Mouse (Mus musculus) liver, embryonic 14.5 days (tissue): ENCODE measurements around the gene Kctd13. TPM values are rescaled to one million over a fixed set of nuclear protein-coding genes. Genes with fewer than 3 reads are reported as not detected.

ENCODE experiments used
- ATAC-seq: fragments of 200-750 bp; cut with Nextera tagmentation; 2 replicates; pipeline ENCODE4 v1.8.0; 2017; ENCODE audit warnings: moderate number of reproducible peaks, mild to moderate bottlenecking, moderate library complexity; ENCODE audit not compliant: insufficient read depth
- DNase-seq, 3 experiments: peaks; one replicate each; pipeline ENCODE4 v3.0.0-alpha.2; 2012 to 2013; ENCODE audit warnings: low read depth in 3 of 3, low spot score in 3 of 3
- H3K27ac ChIP-seq: fragments of 300-500 bp; sonication (generic); 2 replicates; pipeline ENCODE4 v1.5.1; 2014; ENCODE audit warnings: moderate library complexity, mild to moderate bottlenecking, control low read depth, inconsistent platforms
- H3K27me3 ChIP-seq: fragments of 300-500 bp; sonication (generic); 2 replicates; pipeline ENCODE4 v1.6.1; 2014; ENCODE audit warnings: mild to moderate bottlenecking, low read length, moderate library complexity; ENCODE audit not compliant: control insufficient read depth, insufficient read depth
- H3K36me3 ChIP-seq: fragments of 300-500 bp; sonication (generic); replicated peaks from 2 replicates; pipeline ENCODE4 v1.6.1; 2014; ENCODE audit warnings: low read depth; ENCODE audit not compliant: control insufficient read depth, insufficient read depth
- H3K4me1 ChIP-seq, 2 experiments: fragments of 200-500 bp in 1 of 2; fragments of 300-500 bp in 1 of 2; sonication (generic) in 1 of 2; replicated peaks; 2 replicates each; pipeline ENCODE4 v1.6.1; 2012 to 2014; ENCODE audit warnings: antibody characterized with exemption in 1 of 2, inconsistent platforms in 1 of 2, low read length in 1 of 2; ENCODE audit not compliant: control insufficient read depth in 2 of 2, insufficient read depth in 2 of 2
- H3K4me2 ChIP-seq: fragments of 300-500 bp; sonication (generic); 2 replicates; pipeline ENCODE4 v1.6.1; 2014; ENCODE audit warnings: low read depth, mild to moderate bottlenecking, control low read depth, moderate library complexity
- H3K4me3 ChIP-seq, 2 experiments: fragments of 200-500 bp in 1 of 2; fragments of 300-500 bp in 1 of 2; sonication (generic) in 1 of 2; 2 replicates each; pipeline ENCODE4 v1.5.1; 2012 to 2014; ENCODE audit warnings: low read depth in 2 of 2, low read length in 2 of 2, mild to moderate bottlenecking in 2 of 2, control low read depth in 1 of 2, inconsistent platforms in 1 of 2, moderate library complexity in 1 of 2; ENCODE audit not compliant: insufficient read depth in 1 of 2
- H3K9ac ChIP-seq: fragments of 300-500 bp; sonication (generic); replicated peaks from 2 replicates; pipeline ENCODE4 v1.6.1; 2014; ENCODE audit warnings: mild to moderate bottlenecking, control low read depth, moderate library complexity
- H3K9me3 ChIP-seq: fragments of 300-500 bp; sonication (generic); 2 replicates; pipeline ENCODE4 v1.6.1; 2016; ENCODE audit warnings: low read length, mixed read lengths; ENCODE audit not compliant: control insufficient read depth
- CTCF ChIP-seq: IDR thresholded peaks from 2 replicates; pipeline ENCODE4 v1.5.1; 2016; ENCODE audit warnings: antibody characterized with exemption, low read depth, control low read depth
- EP300 ChIP-seq: IDR thresholded peaks from 2 replicates; pipeline ENCODE4 v1.6.1; 2016; ENCODE audit warnings: antibody characterized with exemption, low read depth
- WGBS: fragments of 180-500 bp; shearing (Covaris S2); extraction: QIAGEN DNeasy Blood & Tissue Kit; methylation state at CpG from one replicate; pipeline ENCODE4 v1.1.7; 2014; ENCODE audit not compliant: insufficient replicate concordance; 5-methylcytosine and 5-hydroxymethylcytosine counted together
- polyA plus RNA-seq, 2 experiments: library from polyadenylated mRNA; depleted of rRNA in 1 of 2; stranded (reverse) in 1 of 2; unstranded in 1 of 2; fragments of >200 nt; fragmentation: Nextera tagmentation in 1 of 2; extraction: Ambion mirVana in 1 of 2; gene quantifications; 2 replicates each; pipeline versions ENCODE4 v1.2.1 to v1.2.3; 2012 to 2014

Gene Kctd13
- polyA plus RNA-seq, 2 experiments, result 3.0 to 4.3 TPM

- H3K27me3 ChIP-seq, result no peaks in the 10 kb centered on the region; the same call in 1 of the 2 replicates
- ATAC-seq, result no peak
- H3K36me3 ChIP-seq, result no peaks in the 10 kb centered on the region
- no peak overlapping the region for H3K4me2 ChIP-seq
- no peaks in the 10 kb centered on the region for H3K9me3 ChIP-seq
- no peaks in the 10 kb centered on the region for H3K4me1 ChIP-seq
- H3K4me3 ChIP-seq, result no peak overlapping the region
- TF ChIP-seq EP300, result no peak
- no peak for TF ChIP-seq CTCF
- 78% methylated on average over 5 of the region's 5 CpGs for WGBS
- no peak overlapping the region for H3K9ac ChIP-seq
- H3K27ac ChIP-seq, result no peak overlapping the region
- DNase-seq, result no peak
These were observed 32.4 kb downstream of the Kctd13 start for GRCm38 (mm10) chr7:126961095-126961494.

- no peak overlapping the region for H3K4me2 ChIP-seq
- no peaks in the 10 kb centered on the region for H3K9me3 ChIP-seq
- H3K9ac ChIP-seq, result no peak overlapping the region
- no peak for TF ChIP-seq CTCF
- no peak for TF ChIP-seq EP300
- ATAC-seq, result no peak
- no peak for DNase-seq
- H3K27me3 ChIP-seq, result no peaks in the 10 kb centered on the region; the same call in 1 of the 2 replicates
- no peak overlapping the region for H3K27ac ChIP-seq
- H3K36me3 ChIP-seq, result no peaks in the 10 kb centered on the region
- 70% methylated on average over 4 of the region's 4 CpGs for WGBS
- H3K4me3 ChIP-seq, result no peak overlapping the region
- H3K4me1 ChIP-seq, result no peaks in the 10 kb centered on the region
These were observed 33.3 kb downstream of the Kctd13 start for GRCm38 (mm10) chr7:126961965-126962364.

GRCm38 (mm10) chr7:126963548-126964286 lies 35.0 kb downstream of the Kctd13 start:
- Histone ChIP-seq H3K9me3 (no peaks in the 10 kb centered on the region), H3K27ac (no peak overlapping the region), H3K4me3 (no peak overlapping the region), H3K9ac (no peak overlapping the region), H3K36me3 (no peaks in the 10 kb centered on the region), H3K4me1 (no peaks in the 10 kb centered on the region), H3K27me3 (no peaks in the 10 kb centered on the region; the same call in 1 of the 2 replicates), H3K4me2 (no peak overlapping the region)
- WGBS, result 26% methylated on average over 19 of the region's 19 CpGs
- DNase-seq, result no peak
- TF ChIP-seq EP300 (no peak), CTCF (peak; percentile 78)
- ATAC-seq, result no peak

- no peak for DNase-seq
- H3K27me3 ChIP-seq, result no peaks in the 10 kb centered on the region; the same call in 1 of the 2 replicates
These were observed 36.9 kb downstream of the Kctd13 start for GRCm38 (mm10) chr7:126965568-126965967.

GRCm38 (mm10) chr7:126967361-126967760 lies 38.7 kb downstream of the Kctd13 start:
- Histone ChIP-seq H3K27ac (no peak overlapping the region), H3K36me3 (no peaks in the 10 kb centered on the region), H3K27me3 (no peaks in the 10 kb centered on the region; the same call in 1 of the 2 replicates), H3K4me1 (no peaks in the 10 kb centered on the region), H3K9ac (no peak overlapping the region), H3K4me3 (no peak overlapping the region), H3K9me3 (no peaks in the 10 kb centered on the region), H3K4me2 (no peak overlapping the region)
- 48% methylated on average over 6 of the region's 6 CpGs for WGBS
- ATAC-seq (no peak), DNase-seq (no peak)
- TF ChIP-seq EP300 (no peak), CTCF (no peak)

More at GRCm38 (mm10) chr7:126965568-126965967, 36.9 kb downstream of the Kctd13 start:
- Histone ChIP-seq H3K4me2 (no peak overlapping the region), H3K9me3 (no peaks in the 10 kb centered on the region), H3K36me3 (no peaks in the 10 kb centered on the region), H3K4me1 (no peaks in the 10 kb centered on the region), H3K4me3 (no peak overlapping the region), H3K9ac (no peak overlapping the region), H3K27ac (no peak overlapping the region)
- WGBS, result 39% methylated on average over 3 of the region's 3 CpGs
- TF ChIP-seq EP300 (no peak), CTCF (no peak)
- no peak for ATAC-seq
